24 mouse cellular contexts compared by ENCODE assay signal in the genomic region with DNA sequence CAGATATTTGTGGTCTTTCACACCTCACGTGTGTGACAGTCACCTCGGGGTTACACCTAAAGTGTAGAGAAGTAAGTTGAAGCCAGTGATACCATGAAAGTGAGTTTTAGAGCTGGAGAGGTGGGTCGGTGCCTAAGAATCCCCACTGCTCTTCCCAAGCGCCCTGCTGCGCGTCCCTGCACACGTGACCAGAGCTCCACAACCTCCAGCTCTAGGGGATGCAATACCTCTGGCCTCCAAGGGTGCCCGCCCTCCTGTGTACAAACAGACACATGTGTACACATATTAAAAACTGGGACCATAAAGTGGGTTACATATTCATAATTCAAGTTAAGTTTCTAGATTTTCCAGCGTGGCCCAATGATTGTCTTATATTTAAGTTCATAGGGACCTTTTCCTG.
A peak's percentile ranks its signal among the peaks of the same experiment; 100 is the strongest.
DNase-seq lines count a peak whose midpoint lies in the region; ATAC-seq and TF ChIP-seq lines count a peak whose summit lies in the region.
"Had no signal": no experiment of that assay in that cellular context is flagged by ENCODE, and none has a peak within 500 bp of the region (broad histone marks: within the 10 kb centered on the region; RNA-seq: fewer than 3 reads in every experiment).

No protein-coding gene starts in this region.

- no peak for TF ChIP-seq POLR2A in limb, embryonic 14.5 days (IDR thresholded peaks at IDR 0.05; ENCODE audit: borderline replicate concordance, extremely low read depth, insufficient read depth, insufficient read length)

- H3K4me3 ChIP-seq in forebrain, embryonic 10.5 days: no peak overlapping the region
- no peak overlapping the region for H3K4me3 ChIP-seq in forebrain, postnatal 0 days (ENCODE audit: low read depth, low read length)
- no peak overlapping the region for H3K4me3 ChIP-seq in kidney, embryonic 15.5 days (replicated peaks)
- H3K4me3 ChIP-seq in embryonic facial prominence, embryonic 14.5 days (ENCODE audit: low read depth, low read length): no peak overlapping the region
- no peak overlapping the region for H3K4me3 ChIP-seq in limb, embryonic 14.5 days (replicated peaks; ENCODE audit: low read length)
- H3K4me3 ChIP-seq: gastrocnemius, adult 2 months; layer of hippocampus, adult 2 months; liver, embryonic 13.5 days; midbrain, embryonic 15.5 days; myocyte had no signal

- peaks cover 30% of the 10 kb centered on the region for H3K4me1 ChIP-seq in forebrain, embryonic 10.5 days
- no peaks in the 10 kb centered on the region for H3K4me1 ChIP-seq in forebrain, postnatal 0 days (ENCODE audit: insufficient read depth)
- H3K4me1 ChIP-seq in kidney, embryonic 15.5 days: peaks cover 18% of the 10 kb centered on the region
- H3K4me1 ChIP-seq in embryonic facial prominence, embryonic 14.5 days (ENCODE audit: control insufficient read depth, insufficient read depth, low read length): peaks cover 11% of the 10 kb centered on the region
- H3K4me1 ChIP-seq in limb, embryonic 14.5 days (ENCODE audit: control insufficient read depth, insufficient read depth, low read length): peaks cover 14% of the 10 kb centered on the region
- H3K4me1 ChIP-seq: liver, embryonic 13.5 days; midbrain, embryonic 15.5 days had no signal

- peak overlapping the region; percentile 80 for H3K27ac ChIP-seq in forebrain, embryonic 10.5 days
- H3K27ac ChIP-seq in forebrain, postnatal 0 days (ENCODE audit: low read depth, low read length): no peak overlapping the region
- peak overlapping the region; percentile 87 for H3K27ac ChIP-seq in kidney, embryonic 15.5 days
- H3K27ac ChIP-seq in embryonic facial prominence, embryonic 14.5 days (replicated peaks; ENCODE audit: low read depth, low read length): peak overlapping the region; percentile 70; the same call in 1 of the 2 replicates
- 0 out of 2 replicates have a peak overlapping the region, but pooled peaks have one; percentile 13 for H3K27ac ChIP-seq in limb, embryonic 14.5 days (replicated peaks; ENCODE audit: low read depth, low read length)
- H3K27ac ChIP-seq: gastrocnemius, adult 2 months; layer of hippocampus, adult 2 months; liver, embryonic 13.5 days; midbrain, embryonic 15.5 days had no signal

- ATAC-seq in forebrain, postnatal 0 days: no peak
- 0 out of 2 replicates have a peak, but pooled peaks have one; percentile 25 for ATAC-seq in kidney, embryonic 15.5 days (replicated peaks; ENCODE audit: low FRiP score)
- ATAC-seq in embryonic facial prominence, embryonic 14.5 days (ENCODE audit: low read depth): no peak
- no peak for ATAC-seq in limb, embryonic 14.5 days (ENCODE audit: low FRiP score, low read depth)
- ATAC-seq: activated CD4-positive, CD25-positive, alpha-beta regulatory T cell, adult 4 months; intestine, postnatal 0 days; midbrain, embryonic 15.5 days had no signal

- 89% methylated on average over 9 of the region's 9 CpGs for WGBS in forebrain, embryonic 10.5 days
- WGBS in forebrain, postnatal 0 days: 71% methylated on average over 9 of the region's 9 CpGs
- WGBS in kidney, embryonic 15.5 days: 65% methylated on average over 9 of the region's 9 CpGs
- WGBS in embryonic facial prominence, embryonic 14.5 days: 93% methylated on average over 9 of the region's 9 CpGs
- 72% methylated on average over 9 of the region's 9 CpGs for WGBS in limb, embryonic 14.5 days

- no peaks in the 10 kb centered on the region for H3K9me3 ChIP-seq in forebrain, embryonic 10.5 days
- no peaks in the 10 kb centered on the region for H3K9me3 ChIP-seq in forebrain, postnatal 0 days (ENCODE audit: low read length)
- no peaks in the 10 kb centered on the region for H3K9me3 ChIP-seq in kidney, embryonic 15.5 days (replicated peaks)
- H3K9me3 ChIP-seq in embryonic facial prominence, embryonic 14.5 days (ENCODE audit: control insufficient read depth, low read length): no peaks in the 10 kb centered on the region
- H3K9me3 ChIP-seq in limb, embryonic 14.5 days (ENCODE audit: control insufficient read depth, low read length): no peaks in the 10 kb centered on the region
- H3K9me3 ChIP-seq: liver, embryonic 13.5 days; midbrain, embryonic 15.5 days had no signal

- no peak for TF ChIP-seq CTCF in forebrain, postnatal 0 days (IDR thresholded peaks at IDR 0.05; ENCODE audit: low read depth)

- DNase-seq in forebrain, embryonic 10.5 days (ENCODE audit: extremely low spot score, low spot score): no peak
- no peak for DNase-seq in forebrain, postnatal 0 days
- DNase-seq in kidney, postnatal 25 days: no peak
- DNase-seq in embryonic facial prominence, embryonic 14.5 days (ENCODE audit: low spot score): no peak
- no peak for DNase-seq in limb, embryonic 14.5 days (ENCODE audit: low spot score)
- DNase-seq in frontal cortex, postnatal 14 days (ENCODE audit: low spot score in 2 of 2): no peak
- DNase-seq: adrenal gland, adult 8-10 months; cerebellum, adult 2 months; cerebellum, postnatal 25 days; embryo, embryonic 11 days; gastrocnemius, adult 2 months; heart, postnatal 4 days; kidney, postnatal 14 days; liver, embryonic 13.5 days; lung, adult 2 months; lung, postnatal 14 days; thymus, adult 18-20 months; thymus, postnatal 36 days had no signal

- no peak overlapping the region for H3K4me2 ChIP-seq in forebrain, postnatal 0 days (ENCODE audit: low read depth)
- H3K4me2 ChIP-seq in kidney, embryonic 15.5 days: no peak overlapping the region
- H3K4me2 ChIP-seq in embryonic facial prominence, embryonic 14.5 days (ENCODE audit: low read depth, low read length): no peak overlapping the region
- no peak overlapping the region for H3K4me2 ChIP-seq in limb, embryonic 14.5 days (replicated peaks; ENCODE audit: low read depth, low read length, severe bottlenecking)
- H3K4me2 ChIP-seq: liver, embryonic 13.5 days; midbrain, embryonic 15.5 days had no signal

- H3K9ac ChIP-seq in forebrain, postnatal 0 days: no peak overlapping the region
- no peak overlapping the region for H3K9ac ChIP-seq in kidney, embryonic 15.5 days
- H3K9ac ChIP-seq in embryonic facial prominence, embryonic 14.5 days (ENCODE audit: low read depth, low read length): no peak overlapping the region; the same call in 1 of the 2 replicates
- H3K9ac ChIP-seq in limb, embryonic 14.5 days (ENCODE audit: low read depth, low read length, severe bottlenecking): no peak overlapping the region
- H3K9ac ChIP-seq: liver, embryonic 13.5 days; midbrain, embryonic 15.5 days had no signal

- no peaks in the 10 kb centered on the region for H3K36me3 ChIP-seq in forebrain, embryonic 10.5 days (replicated peaks)
- H3K36me3 ChIP-seq in forebrain, postnatal 0 days (ENCODE audit: insufficient read depth): no peaks in the 10 kb centered on the region
- no peaks in the 10 kb centered on the region for H3K36me3 ChIP-seq in kidney, embryonic 15.5 days
- no peaks in the 10 kb centered on the region for H3K36me3 ChIP-seq in embryonic facial prominence, embryonic 14.5 days (ENCODE audit: control insufficient read depth, insufficient read depth, low read length)
- H3K36me3 ChIP-seq in limb, embryonic 14.5 days (ENCODE audit: control insufficient read depth, insufficient read depth, low read length): no peaks in the 10 kb centered on the region
- H3K36me3 ChIP-seq: liver, embryonic 13.5 days; midbrain, embryonic 15.5 days had no signal

- H3K27me3 ChIP-seq in forebrain, embryonic 10.5 days (ENCODE audit: poor library complexity, severe bottlenecking): no peaks in the 10 kb centered on the region
- H3K27me3 ChIP-seq in forebrain, postnatal 0 days (ENCODE audit: insufficient read depth, low read length): no peaks in the 10 kb centered on the region
- no peaks in the 10 kb centered on the region for H3K27me3 ChIP-seq in kidney, embryonic 15.5 days
- no peaks in the 10 kb centered on the region for H3K27me3 ChIP-seq in embryonic facial prominence, embryonic 14.5 days (replicated peaks; ENCODE audit: control insufficient read depth, insufficient read depth, low read length)
- H3K27me3 ChIP-seq in limb, embryonic 14.5 days (ENCODE audit: control insufficient read depth, insufficient read depth, low read length): no peaks in the 10 kb centered on the region
- H3K27me3 ChIP-seq: liver, embryonic 13.5 days; midbrain, embryonic 15.5 days had no signal
